Mouse (Mus musculus) embryonic facial prominence, embryonic 11.5 days (tissue): ENCODE data around the gene Tspan3. TPM values are rescaled to one million over a fixed set of nuclear protein-coding genes. Genes with fewer than 3 reads are reported as not detected.

Experiments used
- ATAC-seq: fragments of 200-750 bp; cut with Nextera tagmentation; replicated peaks from 2 replicates; pipeline ENCODE4 v1.8.0; 2017; ENCODE audit warnings: low read depth; ENCODE audit not compliant: insufficient number of reproducible peaks, low FRiP score, low TSS enrichment
- DNase-seq: peaks from one replicate; pipeline ENCODE4 v3.0.0-alpha.2; 2015; ENCODE audit warnings: low spot score
- H3K27ac ChIP-seq: fragments of 300-500 bp; sonication (generic); replicated peaks from 2 replicates; pipeline ENCODE4 v1.5.1; 2014; ENCODE audit warnings: mild to moderate bottlenecking, low read depth, low read length, control low read depth
- H3K27me3 ChIP-seq: fragments of 300-500 bp; sonication (generic); 2 replicates; pipeline ENCODE4 v1.6.1; 2014; ENCODE audit warnings: mild to moderate bottlenecking, low read length, moderate library complexity, mixed read lengths; ENCODE audit not compliant: control insufficient read depth, insufficient read depth
- H3K36me3 ChIP-seq: fragments of 300-500 bp; sonication (generic); replicated peaks from 2 replicates; pipeline ENCODE4 v1.6.1; 2014; ENCODE audit warnings: low read depth, mild to moderate bottlenecking, low read length, moderate library complexity, mixed read lengths; ENCODE audit not compliant: control insufficient read depth, insufficient read depth
- H3K4me1 ChIP-seq: fragments of 300-500 bp; sonication (generic); 2 replicates; pipeline ENCODE4 v1.6.1; 2014; ENCODE audit warnings: low read length, mixed read lengths; ENCODE audit not compliant: control insufficient read depth, insufficient read depth
- H3K4me2 ChIP-seq: fragments of 300-500 bp; sonication (generic); 2 replicates; pipeline ENCODE4 v1.6.1; 2014; ENCODE audit warnings: low read depth, mild to moderate bottlenecking, control low read depth, low read length, moderate library complexity
- H3K4me3 ChIP-seq: fragments of 300-500 bp; sonication (generic); 2 replicates; pipeline ENCODE4 v1.5.1; 2014; ENCODE audit warnings: low read depth, low read length, control low read depth
- H3K9ac ChIP-seq: fragments of 300-500 bp; sonication (generic); replicated peaks from 2 replicates; pipeline ENCODE4 v1.6.1; 2014; ENCODE audit warnings: mild to moderate bottlenecking, control low read depth, low read length
- H3K9me3 ChIP-seq: fragments of 300-500 bp; sonication (generic); replicated peaks from 2 replicates; pipeline ENCODE4 v1.6.1; 2016; ENCODE audit warnings: mild to moderate bottlenecking, low read length, inconsistent platforms, mixed read lengths; ENCODE audit not compliant: control insufficient read depth
- WGBS: fragments of 180-500 bp; shearing (Covaris S2); extraction: QIAGEN DNeasy Blood & Tissue Kit; methylation state at CpG from one replicate; pipeline ENCODE4 v1.1.7; 2014; 5-methylcytosine and 5-hydroxymethylcytosine counted together
- polyA plus RNA-seq: library from polyadenylated mRNA; unstranded; fragments of >200 nt; fragmentation: Nextera tagmentation; extraction: Ambion mirVana; gene quantifications from 2 replicates; pipeline ENCODE4 v1.2.1, GENCODE M21; 2014

Tspan3 gene
- polyA plus RNA-seq, 1 experiment from 2014 or later: 449 TPM

- Histone ChIP-seq H3K9me3 (no peaks in the 10 kb centered on the region), H3K27ac (no peak overlapping the region), H3K27me3 (no peaks in the 10 kb centered on the region), H3K4me1 (no peaks in the 10 kb centered on the region), H3K4me3 (no peak overlapping the region), H3K4me2 (no peak overlapping the region), H3K36me3 (no peaks in the 10 kb centered on the region; the same call in 1 of the 2 replicates), H3K9ac (no peak overlapping the region)
- WGBS: 71% methylated on average over 7 of the region's 7 CpGs
- ATAC-seq (no peak), DNase-seq (no peak)
Measured at GRCm38 (mm10) chr9:56151745-56152481, 13.4 kb downstream of the Tspan3 start.

GRCm38 (mm10) chr9:56146326-56146923 lies 18.9 kb downstream of the Tspan3 start:
- Histone ChIP-seq H3K27me3 (no peaks in the 10 kb centered on the region), H3K9ac (no peak overlapping the region), H3K9me3 (no peaks in the 10 kb centered on the region), H3K4me2 (no peak overlapping the region), H3K4me1 (no peaks in the 10 kb centered on the region), H3K36me3 (peaks cover 7% of the 10 kb centered on the region), H3K4me3 (no peak overlapping the region), H3K27ac (no peak overlapping the region)
- DNase-seq (no peak), ATAC-seq (no peak)
- 94% methylated on average over 16 of the region's 16 CpGs for WGBS

- WGBS: 93% methylated on average over 7 of the region's 7 CpGs
Measured at GRCm38 (mm10) chr9:56144366-56145003, 20.8 kb downstream of the Tspan3 start.

GRCm38 (mm10) chr9:56141776-56142175 lies 23.5 kb downstream of the Tspan3 start:
- DNase-seq (no peak), ATAC-seq (no peak)
- no peak overlapping the region for H3K4me2 ChIP-seq
- no peaks in the 10 kb centered on the region for H3K4me1 ChIP-seq
- H3K36me3 ChIP-seq: peaks cover 9% of the 10 kb centered on the region
- no peaks in the 10 kb centered on the region for H3K9me3 ChIP-seq
- H3K27ac ChIP-seq: no peak overlapping the region
- no peak overlapping the region for H3K9ac ChIP-seq
- H3K4me3 ChIP-seq: no peak overlapping the region
- 86% methylated on average over 9 of the region's 9 CpGs for WGBS
- H3K27me3 ChIP-seq: no peaks in the 10 kb centered on the region

More at GRCm38 (mm10) chr9:56144366-56145003, 20.8 kb downstream of the Tspan3 start:
- no peaks in the 10 kb centered on the region for H3K27me3 ChIP-seq
- H3K9ac ChIP-seq: no peak overlapping the region
- H3K4me3 ChIP-seq: no peak overlapping the region
- DNase-seq (no peak), ATAC-seq (no peak)
- H3K4me1 ChIP-seq: no peaks in the 10 kb centered on the region
- H3K4me2 ChIP-seq: no peak overlapping the region
- no peaks in the 10 kb centered on the region for H3K9me3 ChIP-seq
- no peak overlapping the region for H3K27ac ChIP-seq
- peaks cover 9% of the 10 kb centered on the region for H3K36me3 ChIP-seq

- Histone ChIP-seq H3K4me2 (no peak overlapping the region), H3K27me3 (no peaks in the 10 kb centered on the region), H3K9me3 (no peaks in the 10 kb centered on the region), H3K36me3 (peaks cover 2% of the 10 kb centered on the region), H3K4me1 (no peaks in the 10 kb centered on the region), H3K27ac (no peak overlapping the region), H3K4me3 (no peak overlapping the region), H3K9ac (no peak overlapping the region)
- DNase-seq: no peak
- WGBS: 89% methylated on average over 4 of the region's 4 CpGs
- ATAC-seq: no peak
Measured at GRCm38 (mm10) chr9:56135590-56136197, 29.6 kb downstream of the Tspan3 start.

GRCm38 (mm10) chr9:56134614-56135013 lies 30.7 kb downstream of the Tspan3 start:
- no peaks in the 10 kb centered on the region for H3K27me3 ChIP-seq
- 90% methylated on average over 4 of the region's 4 CpGs for WGBS
- no peak overlapping the region for H3K4me3 ChIP-seq
- peaks cover 5% of the 10 kb centered on the region; the same call in 1 of the 2 replicates for H3K36me3 ChIP-seq
- DNase-seq: no peak
- H3K4me2 ChIP-seq: no peak overlapping the region
- no peak overlapping the region for H3K27ac ChIP-seq
- ATAC-seq: no peak
- H3K4me1 ChIP-seq: no peaks in the 10 kb centered on the region
- H3K9me3 ChIP-seq: no peaks in the 10 kb centered on the region
- H3K9ac ChIP-seq: no peak overlapping the region

GRCm38 (mm10) chr9:56133970-56134369 lies 31.3 kb downstream of the Tspan3 start:
- ATAC-seq: no peak
- Histone ChIP-seq H3K9me3 (no peaks in the 10 kb centered on the region), H3K27me3 (no peaks in the 10 kb centered on the region), H3K36me3 (peaks cover 5% of the 10 kb centered on the region; the same call in 1 of the 2 replicates), H3K4me2 (no peak overlapping the region), H3K9ac (no peak overlapping the region), H3K4me3 (no peak overlapping the region), H3K27ac (no peak overlapping the region), H3K4me1 (no peaks in the 10 kb centered on the region)
- 84% methylated on average over 5 of the region's 5 CpGs for WGBS
- no peak for DNase-seq
